Mouse (Mus musculus) embryonic stem cell, embryonic (primary cell): Measurements from ENCODE around the gene Ptma.

Source experiments
- CTCF ChIA-PET, 4 experiments: fragments of 300-600 bp in 2 of 4; fragments of 350-600 bp in 2 of 4; sonication (Branson Sonifier 250); formaldehyde crosslinking; loops; one replicate each; lab custom pipeline; 2022; ENCODE audit warnings: inconsistent platforms in 2 of 4; lab: Charles Lee
- POLR2A ChIA-PET, 4 experiments: fragments of 300-600 bp in 2 of 4; fragments of 350-600 bp in 2 of 4; sonication (Branson Sonifier 250); formaldehyde crosslinking; loops; one replicate each; lab custom pipeline; 2022; ENCODE audit warnings: antibody characterized with exemption in 4 of 4, inconsistent platforms in 1 of 4; lab: Charles Lee

Ptma gene

GRCm38 (mm10) chr1:86517076-86517475 lies 9.4 kb upstream of the Ptma start:
- POLR2A ChIA-PET: interaction anchor here in 3 of 4 experiments (0.6 to 45.9 kb wide), 8 partner anchors 1 to 849 kb away, joined by 3 to 3848 read pairs (median 1873); partner anchors contain the start of gene Ptma (in 3 of the 3)

GRCm38 (mm10) chr1:86520361-86520760 lies 6.2 kb upstream of the Ptma start:
- ChIA-PET CTCF (interaction anchor here (0.5 to 2.9 kb wide), 11 partner anchors 10 to 1712 kb away, joined by 3 to 19 read pairs (median 4); no protein-coding TSS in a partner anchor), POLR2A (interaction anchor here (0.7 to 45.9 kb wide), 11 partner anchors 4 to 82 kb away, joined by 3 to 3848 read pairs (median 388); partner anchors contain the start of gene Ptma (in 1 of the 4))

More at GRCm38 (mm10) chr1:86517076-86517475, 9.4 kb upstream of the Ptma start:
- CTCF ChIA-PET: interaction anchor here in 1 of 4 experiments (1.3 kb wide), 1 partner anchor 11 kb away, joined by 4 read pairs; no protein-coding TSS in a partner anchor

- POLR2A ChIA-PET: interaction anchor here (0.6 to 45.9 kb wide), 22 partner anchors 6 to 267 kb away, joined by 3 to 3848 read pairs (median 142); partner anchors contain the start of genes Ncl (in 2 of the 4), Cops7b (in 1 of the 4), Pde6d (in 1 of the 4) and Ptma (in 1 of the 4)
- CTCF ChIA-PET: interaction anchor here (0.7 to 7.3 kb wide), 12 partner anchors 9 to 93 kb away, joined by 3 to 67 read pairs (median 4); no protein-coding TSS in a partner anchor
Measured at GRCm38 (mm10) chr1:86522286-86522871, 4.1 kb upstream of the Ptma start.

GRCm38 (mm10) chr1:86523776-86524618 lies 2.5 kb upstream of the Ptma start:
- ChIA-PET POLR2A (interaction anchor here (0.5 to 45.9 kb wide), 61 partner anchors 8 to 1232 kb away, joined by 3 to 3848 read pairs (median 6); partner anchors contain the start of genes Ncl (in 4 of the 4), Cops7b (in 2 of the 4), Pde6d (in 2 of the 4) and Atg16l1 (in 1 of the 4)), CTCF (interaction anchor here (0.5 to 7.3 kb wide), 33 partner anchors 8 to 123 kb away, joined by 3 to 67 read pairs (median 4); no protein-coding TSS in a partner anchor)

GRCm38 (mm10) chr1:86524619-86525498 lies 1.7 kb upstream of the Ptma start:
- POLR2A ChIA-PET: interaction anchor here (0.5 to 45.9 kb wide), 66 partner anchors 8 to 1253 kb away, joined by 3 to 3848 read pairs (median 6); partner anchors contain the start of genes Ncl (in 4 of the 4), Cops7b (in 2 of the 4), Pde6d (in 2 of the 4) and Atg16l1 (in 1 of the 4)
- CTCF ChIA-PET: interaction anchor here (0.5 to 7.3 kb wide), 30 partner anchors 7 to 460 kb away, joined by 3 to 67 read pairs (median 4); no protein-coding TSS in a partner anchor

GRCm38 (mm10) chr1:86525499-86526115 lies 919 bp upstream of the Ptma start:
- POLR2A ChIA-PET: interaction anchor here (0.6 to 42.4 kb wide), 164 partner anchors 7 to 1252 kb away, joined by 3 to 3848 read pairs (median 5); partner anchors contain the start of genes Ncl (in 4 of the 4), Cops7b (in 3 of the 4), Pde6d (in 3 of the 4) and Gigyf2 (in 2 of the 4)
- CTCF ChIA-PET: interaction anchor here (0.6 to 7.3 kb wide), 34 partner anchors 9 to 461 kb away, joined by 3 to 67 read pairs (median 4); no protein-coding TSS in a partner anchor

- ChIA-PET CTCF (interaction anchor here (0.6 to 7.3 kb wide), 37 partner anchors 11 to 203 kb away, joined by 3 to 67 read pairs (median 4); no protein-coding TSS in a partner anchor), POLR2A (interaction anchor here (0.6 to 42.4 kb wide), 163 partner anchors 7 to 1937 kb away, joined by 3 to 3848 read pairs (median 5); partner anchors contain the start of genes Ncl (in 4 of the 4), Cops7b (in 3 of the 4), Pde6d (in 3 of the 4) and Dis3l2 (in 1 of the 4))
Measured at GRCm38 (mm10) chr1:86526789-86527598, 468 bp downstream of the Ptma start.

GRCm38 (mm10) chr1:86527599-86528486 lies 1.3 kb downstream of the Ptma start:
- CTCF ChIA-PET: interaction anchor here (0.6 to 7.3 kb wide), 47 partner anchors 11 to 698 kb away, joined by 3 to 67 read pairs (median 4); no protein-coding TSS in a partner anchor
- POLR2A ChIA-PET: interaction anchor here (0.5 to 42.4 kb wide), 99 partner anchors 8 to 1936 kb away, joined by 3 to 3848 read pairs (median 5); partner anchors contain the start of genes Ncl (in 4 of the 4), Pde6d (in 2 of the 4), Cops7b (in 1 of the 4) and Nmur1 (in 1 of the 4)

GRCm38 (mm10) chr1:86528571-86529180 lies 2.1 kb downstream of the Ptma start:
- ChIA-PET POLR2A (interaction anchor here (0.5 to 42.4 kb wide), 92 partner anchors 7 to 1935 kb away, joined by 3 to 3848 read pairs (median 5); partner anchors contain the start of genes Ncl (in 4 of the 4), Pde6d (in 2 of the 4), Cops7b (in 1 of the 4) and Nmur1 (in 1 of the 4)), CTCF (interaction anchor here (0.5 to 7.3 kb wide), 35 partner anchors 10 to 698 kb away, joined by 3 to 67 read pairs (median 4); no protein-coding TSS in a partner anchor)

GRCm38 (mm10) chr1:86529590-86529989 lies 3.1 kb downstream of the Ptma start:
- POLR2A ChIA-PET: interaction anchor here (0.6 to 42.4 kb wide), 41 partner anchors 9 to 1146 kb away, joined by 3 to 3848 read pairs (median 12); partner anchors contain the start of genes Ncl (in 2 of the 4), Cops7b (in 1 of the 4), Nmur1 (in 1 of the 4) and Nppc (in 1 of the 4)

GRCm38 (mm10) chr1:86530871-86531546 lies 4.5 kb downstream of the Ptma start:
- CTCF ChIA-PET: interaction anchor here in 3 of 4 experiments (0.8 to 4.3 kb wide), 15 partner anchors 11 to 115 kb away, joined by 3 to 79 read pairs (median 6); no protein-coding TSS in a partner anchor

More at GRCm38 (mm10) chr1:86529590-86529989, 3.1 kb downstream of the Ptma start:
- CTCF ChIA-PET: interaction anchor here in 3 of 4 experiments (0.5 to 3.8 kb wide), 7 partner anchors 19 to 158 kb away, joined by 3 to 31 read pairs (median 15); no protein-coding TSS in a partner anchor

GRCm38 (mm10) chr1:86531547-86532321 lies 5.2 kb downstream of the Ptma start:
- CTCF ChIA-PET: interaction anchor here (0.5 to 4.3 kb wide), 34 partner anchors 8 to 142 kb away, joined by 3 to 79 read pairs (median 5); partner anchors contain the start of genes Cops7b (in 1 of the 4) and Pde6d (in 1 of the 4)

More at GRCm38 (mm10) chr1:86530871-86531546, 4.5 kb downstream of the Ptma start:
- POLR2A ChIA-PET: interaction anchor here (0.7 to 42.4 kb wide), 52 partner anchors 8 to 1198 kb away, joined by 3 to 3848 read pairs (median 5); partner anchors contain the start of genes Cops7b (in 2 of the 4), Ncl (in 2 of the 4) and Pde6d (in 2 of the 4)

More at GRCm38 (mm10) chr1:86531547-86532321, 5.2 kb downstream of the Ptma start:
- POLR2A ChIA-PET: interaction anchor here (0.5 to 42.4 kb wide), 73 partner anchors 8 to 189 kb away, joined by 3 to 3848 read pairs (median 5); partner anchors contain the start of genes Cops7b (in 2 of the 4), Ncl (in 2 of the 4) and Pde6d (in 2 of the 4)
